Mouse (Mus musculus) CH12.LX (cell line): ENCODE measurements around the gene Kif1c.

ENCODE experiments used
- CHD2 ChIP-seq: IDR thresholded peaks from 2 replicates; pipeline ENCODE4 v1.6.1; 2011; ENCODE audit warnings: low read length, improper control_type of control experiment
- CTCF ChIP-seq, 2 experiments: IDR thresholded peaks in 1 of 2; conservative IDR thresholded peaks in 1 of 2; 2 replicates each; pipeline ENCODE4 v1.5.1; 2011 to 2012; ENCODE audit warnings: low read depth in 2 of 2, low read length in 2 of 2, improper control_type of control experiment in 1 of 2, inconsistent platforms in 1 of 2, mild to moderate bottlenecking in 1 of 2, moderate library complexity in 1 of 2
- E2F4 ChIP-seq: IDR thresholded peaks from 2 replicates; pipeline ENCODE4 v1.6.1; 2011; ENCODE audit warnings: low read depth, low read length, improper control_type of control experiment; ENCODE audit not compliant: insufficient replicate concordance
- EP300 ChIP-seq: IDR thresholded peaks from 2 replicates; pipeline ENCODE4 v1.6.1; 2011; ENCODE audit warnings: low read length, improper control_type of control experiment
- ETS1 ChIP-seq: conservative IDR thresholded peaks from 2 replicates; pipeline ENCODE4 v1.6.1; 2012; ENCODE audit warnings: low read depth, mild to moderate bottlenecking, inconsistent platforms, low read length, improper control_type of control experiment, moderate library complexity
- MAZ ChIP-seq: IDR thresholded peaks from 2 replicates; pipeline ENCODE4 v1.6.1; 2012; ENCODE audit warnings: low read depth, mild to moderate bottlenecking, inconsistent platforms, low read length, improper control_type of control experiment, moderate library complexity
- MEF2A ChIP-seq: IDR thresholded peaks from 2 replicates; pipeline ENCODE4 v1.6.1; 2014; ENCODE audit warnings: low read depth, mild to moderate bottlenecking, inconsistent platforms, low read length, improper control_type of control experiment, borderline replicate concordance
- MYC ChIP-seq: IDR thresholded peaks from 2 replicates; pipeline ENCODE4 v1.6.1; 2011; ENCODE audit warnings: low read depth, mild to moderate bottlenecking, improper control_type of control experiment, low read length
- POLR2A ChIP-seq: IDR thresholded peaks from 2 replicates; pipeline ENCODE4 v1.6.1; 2011; ENCODE audit warnings: low read depth, mild to moderate bottlenecking, improper control_type of control experiment, low read length
- POLR2AphosphoS2 ChIP-seq: IDR thresholded peaks from 2 replicates; pipeline ENCODE4 v1.6.1; 2011; ENCODE audit warnings: low read depth, low read length, improper control_type of control experiment
- RCOR1 ChIP-seq: conservative IDR thresholded peaks from 2 replicates; pipeline ENCODE4 v1.6.1; 2012; ENCODE audit warnings: low read depth, mild to moderate bottlenecking, inconsistent platforms, low read length, improper control_type of control experiment
- TBP ChIP-seq: conservative IDR thresholded peaks from 2 replicates; pipeline ENCODE4 v1.6.1; 2011; ENCODE audit warnings: low read depth, low read length, improper control_type of control experiment
- USF2 ChIP-seq: conservative IDR thresholded peaks from 2 replicates; pipeline ENCODE4 v1.6.1; 2011; ENCODE audit warnings: low read depth, low read length, improper control_type of control experiment
- ZMIZ1 ChIP-seq: IDR thresholded peaks from 2 replicates; pipeline ENCODE4 v1.6.1; 2012; ENCODE audit warnings: low read depth, mild to moderate bottlenecking, inconsistent platforms, low read length, improper control_type of control experiment

DNA sequence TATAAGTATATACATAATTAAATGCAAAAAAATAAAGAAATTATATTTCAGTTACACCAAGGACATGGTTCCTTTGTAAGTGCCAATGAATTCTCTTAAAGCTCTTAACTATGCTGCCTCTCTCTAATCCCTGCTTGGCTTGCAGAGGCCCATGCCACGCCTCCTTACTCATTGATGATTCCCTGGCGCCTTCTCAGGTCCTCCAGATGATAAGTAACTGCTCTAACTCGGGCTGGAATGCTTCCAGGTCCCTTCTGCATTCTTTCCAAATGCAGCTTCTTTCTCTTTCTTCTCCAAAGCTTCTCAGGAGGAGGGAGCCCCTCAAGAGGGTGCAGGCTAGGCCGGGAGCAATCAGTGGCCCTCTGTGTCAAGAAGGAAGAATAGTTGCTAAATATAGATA lies 10.8 kb upstream of the Kif1c start:
- TF ChIP-seq EP300 (no peak), TBP (no peak), POLR2A (no peak), ETS1 (no peak), CTCF (conservative IDR thresholded peaks at IDR 0.05 in 1 of 2, IDR thresholded peaks at IDR 0.05 in 1 of 2; ENCODE audit: low read depth in 2 of 2, low read length in 2 of 2) (no peak), POLR2AphosphoS2 (no peak), MAZ (no peak), ZMIZ1 (no peak), MYC (no peak), E2F4 (no peak), MEF2A (no peak), USF2 (no peak), RCOR1 (no peak), CHD2 (no peak)
